Mouse (Mus musculus): ENCODE measurements at regions not wholly inside any gene's neighbourhood (a gene's known extent, or its start where the extent isn't known, plus 50 kb on each side); places are given as distances from the start of the nearest gene placed in this dataset.
"Not testable (repeated sequence)": the region's sequence is repeated elsewhere in the genome, so short reads cannot be mapped to it uniquely, and the experiment has no call there.

DNA sequence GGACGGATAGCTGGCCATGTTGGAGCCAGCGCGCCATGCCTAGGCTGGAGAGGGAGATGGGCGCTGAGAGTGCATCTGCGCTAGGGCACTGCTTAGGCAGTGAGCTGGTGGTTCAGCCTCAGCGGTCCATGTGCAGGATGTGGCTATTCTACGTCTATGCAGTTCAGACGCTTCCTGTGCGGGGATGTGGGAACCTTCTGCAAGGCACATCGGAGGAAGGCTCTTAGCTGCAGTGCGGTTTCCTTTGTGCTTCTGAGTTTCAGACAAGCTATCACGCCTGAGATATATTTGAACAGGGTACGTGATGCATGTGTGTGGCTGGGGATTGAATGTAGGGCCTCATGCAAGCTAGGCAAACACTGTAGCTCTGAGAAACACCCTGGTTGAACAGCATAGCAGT lies 54.4 kb upstream of the Lrpprc start:
- no peak for ATAC-seq (replicated peaks; ENCODE audit: low FRiP score)
- no peaks in the 10 kb centered on the region for H3K36me3 ChIP-seq
- H3K4me1 ChIP-seq, result no peaks in the 10 kb centered on the region
- H3K4me3 ChIP-seq (replicated peaks), result no peak overlapping the region
- no peak overlapping the region for H3K27ac ChIP-seq
- no peak overlapping the region for H3K9ac ChIP-seq
- H3K9me3 ChIP-seq (replicated peaks), result no peaks in the 10 kb centered on the region
- 88% methylated on average over 13 of the region's 13 CpGs for WGBS
- no peak overlapping the region for H3K4me2 ChIP-seq
- no peaks in the 10 kb centered on the region for H3K27me3 ChIP-seq

DNA sequence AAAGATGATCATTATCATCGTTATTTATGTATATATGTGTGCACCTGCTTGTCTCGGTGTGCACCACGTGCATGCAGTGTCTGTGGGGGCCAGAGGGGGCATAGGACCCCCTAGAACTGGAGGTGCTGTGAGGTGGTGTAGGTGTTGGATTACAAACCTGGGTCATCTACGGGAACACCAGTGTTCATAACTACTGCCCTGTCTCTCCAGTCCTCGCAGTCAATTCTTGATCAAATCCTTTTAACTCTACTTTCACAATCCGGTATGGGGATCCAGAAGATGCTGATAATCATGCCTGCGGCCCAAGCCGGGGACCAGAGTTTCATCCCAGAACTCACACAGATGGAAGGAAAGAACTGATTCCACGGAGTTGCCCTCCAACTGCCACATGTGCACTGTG lies 55.6 kb upstream of the Lrpprc start:
- Histone ChIP-seq H3K27ac (no peak overlapping the region), H3K9ac (no peak overlapping the region), H3K4me3 (replicated peaks) (no peak overlapping the region), H3K36me3 (no peaks in the 10 kb centered on the region), H3K4me2 (no peak overlapping the region), H3K9me3 (replicated peaks) (no peaks in the 10 kb centered on the region), H3K4me1 (no peaks in the 10 kb centered on the region), H3K27me3 (no peaks in the 10 kb centered on the region)
- ATAC-seq (replicated peaks; ENCODE audit: low FRiP score), result no peak
- WGBS, result 90% methylated on average over 9 of the region's 9 CpGs

DNA sequence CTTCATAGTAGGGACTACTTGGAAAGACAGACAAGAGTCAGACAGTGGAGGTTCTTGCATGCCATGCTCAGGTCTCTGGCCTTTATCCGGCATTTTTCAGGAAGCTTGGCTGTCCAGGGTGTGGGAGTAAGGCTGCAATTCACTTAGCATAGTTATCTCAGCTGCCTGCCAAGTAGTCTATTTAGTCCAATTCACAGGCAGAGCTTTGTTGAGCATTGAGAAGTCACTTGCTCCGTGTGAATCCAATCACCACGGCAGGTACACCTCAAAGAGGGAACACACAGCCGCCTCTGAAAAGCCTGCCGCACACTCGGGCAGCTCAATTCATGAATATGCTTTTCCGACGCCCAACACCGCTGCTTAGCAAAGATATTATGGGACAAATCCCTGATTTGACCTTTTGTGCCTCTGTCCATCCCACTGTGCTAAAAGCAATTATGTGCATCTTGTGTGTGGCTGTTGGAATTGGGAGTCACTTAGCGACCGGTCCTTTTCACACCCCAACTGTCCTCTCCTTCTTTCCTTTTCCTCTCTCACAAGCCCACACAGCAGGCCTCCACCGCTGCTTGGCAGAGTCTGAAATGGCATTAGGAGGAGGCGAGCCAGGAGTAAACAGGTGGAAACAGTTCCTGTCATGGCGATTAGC lies 57.9 kb upstream of the Lrpprc start:
- no peaks in the 10 kb centered on the region for H3K27me3 ChIP-seq
- 51% methylated on average over 14 of the region's 14 CpGs for WGBS
- no peak for ATAC-seq (replicated peaks; ENCODE audit: low FRiP score)
- no peak overlapping the region for H3K27ac ChIP-seq
- H3K36me3 ChIP-seq, result no peaks in the 10 kb centered on the region
- H3K4me1 ChIP-seq, result no peaks in the 10 kb centered on the region
- H3K4me3 ChIP-seq (replicated peaks), result no peak overlapping the region
- H3K9me3 ChIP-seq (replicated peaks), result no peaks in the 10 kb centered on the region
- no peak overlapping the region for H3K9ac ChIP-seq
- H3K4me2 ChIP-seq, result no peak overlapping the region

DNA sequence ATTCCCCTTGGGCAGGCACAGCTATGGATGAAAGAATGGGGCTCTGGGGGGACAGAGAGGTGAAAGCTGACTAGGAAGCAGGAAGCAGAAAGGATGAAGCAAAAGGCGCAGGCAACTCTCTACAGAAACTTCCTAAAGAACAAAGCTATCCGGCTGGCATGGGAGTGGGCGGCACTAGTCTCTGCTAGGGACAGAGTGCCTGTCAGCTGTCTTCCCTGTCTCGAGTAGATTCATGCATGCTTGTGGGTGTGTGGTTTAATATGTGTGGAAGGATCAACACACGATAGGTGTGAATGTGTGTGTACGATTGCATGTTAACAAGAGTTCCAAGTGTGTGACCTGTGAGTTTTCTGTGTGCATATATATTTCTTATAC lies 58.4 kb upstream of the Lrpprc start:
- no peak overlapping the region for H3K4me2 ChIP-seq
- 67% methylated on average over 6 of the region's 6 CpGs for WGBS
- no peak for ATAC-seq (replicated peaks; ENCODE audit: low FRiP score)
- no peak overlapping the region for H3K9ac ChIP-seq
- no peaks in the 10 kb centered on the region for H3K9me3 ChIP-seq (replicated peaks)
- no peaks in the 10 kb centered on the region for H3K36me3 ChIP-seq
- H3K4me1 ChIP-seq, result no peaks in the 10 kb centered on the region
- no peaks in the 10 kb centered on the region for H3K27me3 ChIP-seq
- H3K4me3 ChIP-seq (replicated peaks), result no peak overlapping the region
- H3K27ac ChIP-seq, result no peak overlapping the region

DNA sequence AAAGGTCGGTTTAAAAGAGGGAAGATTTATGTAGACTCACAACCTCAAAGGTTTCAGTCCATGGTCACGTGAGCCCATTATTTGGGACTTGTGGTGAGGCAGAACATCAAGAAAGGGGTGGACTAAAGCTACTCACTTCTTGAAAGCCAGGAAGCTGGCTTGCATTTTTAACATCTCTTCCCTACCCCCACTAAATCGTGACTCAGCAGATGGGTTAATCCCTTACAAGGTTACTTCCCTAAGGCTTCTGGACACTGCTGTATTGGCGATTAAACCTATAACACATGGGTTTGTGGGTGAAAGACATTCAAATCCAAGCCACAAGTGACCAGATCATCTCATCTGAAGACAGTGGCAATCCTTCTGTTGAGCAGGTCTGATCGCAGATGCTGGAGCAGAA lies 59.9 kb upstream of the Lrpprc start:
- H3K36me3 ChIP-seq, result no peaks in the 10 kb centered on the region
- ATAC-seq (replicated peaks; ENCODE audit: low FRiP score), result no peak

DNA sequence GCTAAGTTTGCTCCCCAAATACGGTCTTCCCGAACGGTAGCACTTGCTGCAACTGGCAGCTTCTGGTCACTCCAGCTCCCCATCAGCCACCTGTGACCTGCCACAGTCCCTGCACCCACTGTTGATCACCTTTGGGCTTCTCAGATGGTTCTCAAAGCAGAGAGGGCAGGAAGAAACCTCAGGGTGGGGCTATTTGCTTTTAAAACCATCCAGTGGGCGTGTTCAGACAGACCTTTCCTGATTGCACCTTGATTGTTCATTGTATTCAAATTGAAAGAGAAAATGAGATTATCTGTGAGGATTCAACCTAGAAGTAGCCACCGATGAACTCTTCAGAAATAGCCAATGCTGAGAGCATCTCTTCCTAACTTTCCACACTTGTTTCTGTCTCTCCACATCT lies 60.3 kb upstream of the Lrpprc start:
- WGBS, result 84% methylated on average over 5 of the region's 5 CpGs
- H3K36me3 ChIP-seq, result no peaks in the 10 kb centered on the region
- no peak overlapping the region for H3K9ac ChIP-seq
- H3K4me3 ChIP-seq (replicated peaks), result no peak overlapping the region
- no peak overlapping the region for H3K27ac ChIP-seq
- no peak overlapping the region for H3K4me2 ChIP-seq
- no peaks in the 10 kb centered on the region for H3K9me3 ChIP-seq (replicated peaks)
- H3K27me3 ChIP-seq, result no peaks in the 10 kb centered on the region
- no peak for ATAC-seq (replicated peaks; ENCODE audit: low FRiP score)
- H3K4me1 ChIP-seq, result no peaks in the 10 kb centered on the region

More for the DNA sequence above, 59.9 kb upstream of the Lrpprc start:
- no peak overlapping the region for H3K27ac ChIP-seq
- WGBS, result 77% methylated on average over 5 of the region's 5 CpGs
- no peak overlapping the region for H3K4me2 ChIP-seq
- H3K4me3 ChIP-seq (replicated peaks), result no peak overlapping the region
- H3K27me3 ChIP-seq, result no peaks in the 10 kb centered on the region
- no peaks in the 10 kb centered on the region for H3K9me3 ChIP-seq (replicated peaks)
- H3K4me1 ChIP-seq, result no peaks in the 10 kb centered on the region
- H3K9ac ChIP-seq, result no peak overlapping the region

DNA sequence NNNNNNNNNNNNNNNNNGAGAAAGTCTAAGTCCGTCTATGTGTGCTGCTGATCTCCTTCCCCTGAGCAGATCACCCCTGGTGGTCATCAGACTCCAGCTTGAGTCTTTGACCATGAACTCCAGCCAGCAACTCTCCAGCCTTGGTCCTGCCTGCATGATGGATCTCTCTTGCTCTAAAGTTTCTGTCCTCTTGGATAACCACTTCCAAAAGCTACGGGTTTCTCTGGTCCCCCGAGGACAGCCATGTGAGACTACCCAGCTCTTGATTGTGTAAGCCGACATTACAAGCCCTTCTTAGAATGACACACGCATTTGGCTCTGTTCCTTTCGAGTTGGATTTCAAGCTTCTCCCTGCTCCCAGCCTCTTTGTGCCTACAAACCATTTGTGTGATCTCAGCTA lies 66.4 kb upstream of the Lrpprc start:
- Histone ChIP-seq H3K4me2 (no peak overlapping the region), H3K9me3 (replicated peaks) (no peaks in the 10 kb centered on the region), H3K9ac (no peak overlapping the region), H3K27me3 (peaks cover 3% of the 10 kb centered on the region; the same call in 1 of the 2 replicates), H3K36me3 (no peaks in the 10 kb centered on the region), H3K4me3 (replicated peaks) (no peak overlapping the region), H3K27ac (no peak overlapping the region), H3K4me1 (peaks cover 10% of the 10 kb centered on the region; the same call in 1 of the 2 replicates)
- no peak for ATAC-seq (replicated peaks; ENCODE audit: low FRiP score)
- WGBS, result 77% methylated on average over 6 of the region's 6 CpGs

DNA sequence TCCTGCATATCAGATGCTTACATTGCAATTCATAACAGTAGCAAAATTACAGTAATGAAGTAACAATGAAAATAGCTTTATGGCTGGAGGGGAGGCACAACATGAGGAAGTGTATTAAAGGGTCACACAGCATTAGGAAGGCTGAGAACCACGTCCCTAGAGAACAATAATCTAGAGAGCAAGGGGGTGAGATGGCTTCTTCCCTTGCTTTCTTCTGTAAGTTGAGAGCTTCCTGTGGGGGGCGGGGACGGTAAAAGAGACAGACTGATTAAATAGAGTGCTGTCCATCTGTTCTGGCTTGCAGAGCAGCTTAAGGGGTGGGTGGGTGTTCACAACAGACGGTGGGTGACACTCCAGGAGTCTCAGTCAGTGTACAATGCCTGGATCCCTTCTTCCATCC lies 68.2 kb upstream of the Lrpprc start:
- Histone ChIP-seq H3K27me3 (peaks cover 3% of the 10 kb centered on the region; the same call in 1 of the 2 replicates), H3K9ac (no peak overlapping the region), H3K36me3 (no peaks in the 10 kb centered on the region), H3K4me1 (peaks cover 10% of the 10 kb centered on the region; the same call in 1 of the 2 replicates), H3K27ac (no peak overlapping the region), H3K9me3 (replicated peaks) (no peaks in the 10 kb centered on the region), H3K4me2 (no peak overlapping the region), H3K4me3 (replicated peaks) (no peak overlapping the region)
- 18% methylated on average over 4 of the region's 4 CpGs for WGBS
- ATAC-seq (replicated peaks; ENCODE audit: low FRiP score), result no peak

GRCm38 (mm10) chr17:84859916-84860315 lies 69.3 kb upstream of the Lrpprc start:
- H3K27ac ChIP-seq, result no peak overlapping the region
- H3K4me3 ChIP-seq (replicated peaks), result no peak overlapping the region
- H3K9ac ChIP-seq, result no peak overlapping the region
- peaks cover 10% of the 10 kb centered on the region; the same call in 1 of the 2 replicates for H3K4me1 ChIP-seq
- 64% methylated on average over 8 of the region's 8 CpGs for WGBS
- no peak for ATAC-seq (replicated peaks; ENCODE audit: low FRiP score)
- no peaks in the 10 kb centered on the region for H3K9me3 ChIP-seq (replicated peaks)
- H3K36me3 ChIP-seq, result no peaks in the 10 kb centered on the region
- H3K4me2 ChIP-seq, result no peak overlapping the region
- H3K27me3 ChIP-seq, result peaks cover 3% of the 10 kb centered on the region; the same call in 1 of the 2 replicates

DNA sequence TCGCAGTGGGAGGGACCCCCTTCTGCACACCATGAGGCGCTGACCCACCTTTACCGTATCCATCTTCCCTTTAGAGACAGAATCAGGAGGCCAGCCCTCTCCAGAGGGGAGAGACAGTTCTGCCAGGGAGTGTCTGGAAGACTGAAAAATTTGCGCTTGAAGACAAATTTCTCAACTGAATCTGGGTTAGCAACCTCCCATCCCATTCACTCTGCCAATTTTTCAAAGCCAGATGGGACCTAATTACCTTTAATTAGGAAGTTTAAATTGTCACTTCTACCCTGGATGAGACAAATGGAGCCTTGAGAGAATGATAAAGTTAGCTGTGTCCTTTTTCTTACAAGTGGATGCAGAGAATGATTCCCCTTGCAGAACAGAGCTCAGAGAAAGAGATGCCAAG lies 70.2 kb upstream of the Lrpprc start:
- Histone ChIP-seq H3K27me3 (peaks cover 3% of the 10 kb centered on the region; the same call in 1 of the 2 replicates), H3K4me3 (replicated peaks) (no peak overlapping the region), H3K9ac (no peak overlapping the region), H3K4me1 (peaks cover 10% of the 10 kb centered on the region; the same call in 1 of the 2 replicates), H3K9me3 (replicated peaks) (no peaks in the 10 kb centered on the region), H3K27ac (no peak overlapping the region), H3K4me2 (no peak overlapping the region; the same call in 1 of the 2 replicates), H3K36me3 (no peaks in the 10 kb centered on the region)
- 49% methylated on average over 4 of the region's 4 CpGs for WGBS
- ATAC-seq (replicated peaks; ENCODE audit: low FRiP score), result no peak

DNA sequence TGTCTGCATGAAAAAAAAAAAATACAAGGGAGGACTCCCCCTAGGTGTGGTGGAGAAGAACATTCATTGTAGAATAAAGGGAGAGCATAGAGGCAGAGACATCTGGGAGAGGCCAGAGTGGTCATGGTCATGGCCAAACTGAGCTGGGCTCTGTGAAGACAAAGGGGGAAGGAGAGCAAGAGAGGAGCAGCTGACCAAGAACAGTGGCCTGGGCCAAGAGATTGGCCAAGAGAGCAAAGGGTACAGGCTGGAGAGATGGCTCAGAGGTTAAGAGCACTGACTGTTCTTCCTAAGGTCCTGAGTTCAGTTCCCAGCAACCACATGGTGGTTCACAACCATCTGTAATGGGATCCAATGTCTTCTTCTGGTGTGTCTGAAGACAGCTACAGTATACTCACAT lies 73.6 kb upstream of the Lrpprc start:
- not testable (repeated sequence) for H3K9me3 ChIP-seq (replicated peaks); H3K4me1 ChIP-seq; H3K27ac ChIP-seq; H3K4me3 ChIP-seq (replicated peaks); ATAC-seq (replicated peaks; ENCODE audit: low FRiP score); H3K4me2 ChIP-seq; H3K36me3 ChIP-seq; H3K27me3 ChIP-seq; H3K9ac ChIP-seq

DNA sequence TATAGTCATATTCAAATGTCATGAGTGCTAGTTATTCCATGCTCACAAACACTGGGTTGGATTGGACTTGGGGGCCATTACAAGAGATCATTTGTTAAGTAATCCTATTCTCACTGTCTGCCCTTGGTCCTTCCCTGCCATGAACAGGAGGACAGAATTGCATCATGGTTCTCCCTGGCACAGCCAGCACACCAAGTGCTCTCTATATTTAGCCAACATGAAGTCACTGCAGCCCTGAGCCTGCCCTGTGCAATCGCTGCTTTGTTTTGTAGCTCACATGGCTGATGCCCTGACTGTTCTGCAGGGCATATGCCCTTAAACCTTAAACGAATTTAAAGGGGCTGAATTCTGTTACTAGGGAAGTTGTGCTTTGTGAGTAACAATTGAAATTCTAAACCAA lies 74.6 kb upstream of the Lrpprc start:
- no peak overlapping the region for H3K4me3 ChIP-seq (replicated peaks)
- H3K4me2 ChIP-seq, result no peak overlapping the region
- no peaks in the 10 kb centered on the region for H3K9me3 ChIP-seq (replicated peaks)
- H3K9ac ChIP-seq, result no peak overlapping the region
- no peaks in the 10 kb centered on the region for H3K36me3 ChIP-seq
- 61% methylated on average over 2 of the region's 2 CpGs for WGBS
- ATAC-seq (replicated peaks; ENCODE audit: low FRiP score), result no peak
- peaks cover 3% of the 10 kb centered on the region; the same call in 1 of the 2 replicates for H3K27me3 ChIP-seq
- H3K27ac ChIP-seq, result no peak overlapping the region
- H3K4me1 ChIP-seq, result no peaks in the 10 kb centered on the region

GRCm38 (mm10) chr17:84865566-84865965 lies 75.0 kb upstream of the Lrpprc start:
- H3K27me3 ChIP-seq, result peaks cover 2% of the 10 kb centered on the region; the same call in 1 of the 2 replicates
- no peak overlapping the region for H3K4me3 ChIP-seq (replicated peaks)
- no peak overlapping the region for H3K27ac ChIP-seq
- H3K36me3 ChIP-seq, result no peaks in the 10 kb centered on the region
- H3K4me1 ChIP-seq, result no peaks in the 10 kb centered on the region
- H3K9ac ChIP-seq, result no peak overlapping the region
- no peak for ATAC-seq (replicated peaks; ENCODE audit: low FRiP score)
- WGBS, result 83% methylated on average over 3 of the region's 3 CpGs
- no peaks in the 10 kb centered on the region for H3K9me3 ChIP-seq (replicated peaks)
- H3K4me2 ChIP-seq, result no peak overlapping the region

Data from kidney, embryonic 15.5 days (tissue).